Mouse (Mus musculus): ENCODE results near the gene Hoxc4. TPM values are rescaled to one million over a fixed set of nuclear protein-coding genes. Genes with fewer than 3 reads are reported as not detected.

The Hoxc4 gene
- total RNA-seq, 4 experiments from 2014 or later, result not detected

- no peak for DNase-seq (ENCODE audit: low spot score in 2 of 2)
These were observed 6.7 kb upstream of the Hoxc4 start for GRCm38 (mm10) chr15:103011928-103012486.

DNA sequence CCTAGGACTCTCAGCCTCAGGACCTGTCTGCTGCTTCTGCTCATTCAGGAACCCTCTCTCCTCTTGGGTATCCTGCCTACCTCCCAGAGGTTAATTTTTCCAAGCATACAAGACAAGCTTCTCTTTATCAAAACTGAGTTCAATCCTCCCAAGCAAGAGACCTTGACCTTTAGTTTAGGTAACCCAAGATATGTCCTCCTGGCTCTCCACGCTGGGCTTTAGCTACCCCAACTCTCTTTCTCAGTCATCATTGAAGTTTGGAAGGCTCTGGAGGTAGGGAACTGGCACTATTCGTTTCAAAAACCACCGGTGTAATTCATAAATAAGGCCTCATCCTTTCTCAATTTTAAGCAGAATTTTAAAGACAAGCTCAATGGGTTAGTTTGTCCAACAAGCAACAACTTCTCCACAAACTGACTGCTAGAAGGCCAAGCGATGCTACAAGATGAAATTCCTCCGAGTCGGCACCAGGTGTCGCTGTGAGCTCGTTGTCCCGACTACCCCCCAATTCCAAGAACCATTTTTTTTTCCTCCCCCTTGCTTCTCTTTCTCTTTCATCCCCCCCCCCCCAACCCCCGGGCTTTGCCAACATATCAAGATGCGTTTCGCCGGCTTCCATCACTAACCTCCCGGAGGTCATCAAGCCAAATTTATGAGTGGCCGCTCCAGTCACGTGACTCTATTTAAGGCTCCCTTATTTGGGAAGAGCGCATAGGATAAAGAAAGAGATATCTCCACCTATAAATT is 5.3 kb upstream of the Hoxc4 start:
- no peak for DNase-seq (ENCODE audit: low spot score in 2 of 2)

DNA sequence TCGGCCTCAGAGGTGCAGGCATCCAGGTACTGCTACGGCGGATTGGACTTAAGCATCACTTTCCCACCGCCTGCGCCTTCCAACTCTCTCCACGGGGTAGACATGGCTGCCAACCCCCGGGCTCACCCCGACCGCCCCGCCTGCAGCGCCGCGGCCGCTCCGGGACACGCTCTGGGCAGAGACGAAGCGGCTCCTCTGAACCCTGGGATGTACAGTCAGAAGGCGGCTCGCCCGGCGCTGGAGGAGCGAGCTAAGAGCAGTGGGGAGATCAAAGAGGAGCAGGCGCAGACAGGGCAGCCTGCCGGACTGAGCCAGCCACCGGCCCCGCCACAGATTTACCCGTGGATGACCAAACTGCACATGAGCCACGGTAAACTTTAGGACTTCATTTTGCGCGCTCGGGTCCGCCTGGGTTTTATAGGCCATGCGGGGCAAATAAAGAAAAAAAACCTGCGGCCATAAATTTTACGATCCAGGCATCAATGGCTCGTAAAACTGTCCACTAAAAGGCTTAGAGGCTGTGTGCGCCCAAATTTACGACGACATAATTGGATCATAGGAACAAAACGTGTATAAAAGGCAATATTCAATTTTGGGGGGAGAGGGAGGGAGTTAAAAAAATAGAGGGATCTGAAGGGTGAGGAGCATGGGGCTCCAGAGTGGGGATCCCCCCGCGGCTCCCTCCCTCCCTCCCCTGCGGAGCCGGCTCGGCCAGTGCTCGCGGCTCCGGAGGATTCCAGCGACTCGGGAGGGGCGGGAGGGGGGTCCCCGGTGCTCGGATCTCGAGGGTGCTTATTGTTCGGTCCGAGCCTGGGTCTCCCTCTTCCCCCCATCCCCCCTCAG is 4.3 kb upstream of the Hoxc4 start:
- DNase-seq (ENCODE audit: low spot score in 2 of 2), result no peak

GRCm38 (mm10) chr15:103015009-103015399 is 3.7 kb upstream of the Hoxc4 start:
- DNase-seq (ENCODE audit: low spot score in 2 of 2), result no peak

DNA sequence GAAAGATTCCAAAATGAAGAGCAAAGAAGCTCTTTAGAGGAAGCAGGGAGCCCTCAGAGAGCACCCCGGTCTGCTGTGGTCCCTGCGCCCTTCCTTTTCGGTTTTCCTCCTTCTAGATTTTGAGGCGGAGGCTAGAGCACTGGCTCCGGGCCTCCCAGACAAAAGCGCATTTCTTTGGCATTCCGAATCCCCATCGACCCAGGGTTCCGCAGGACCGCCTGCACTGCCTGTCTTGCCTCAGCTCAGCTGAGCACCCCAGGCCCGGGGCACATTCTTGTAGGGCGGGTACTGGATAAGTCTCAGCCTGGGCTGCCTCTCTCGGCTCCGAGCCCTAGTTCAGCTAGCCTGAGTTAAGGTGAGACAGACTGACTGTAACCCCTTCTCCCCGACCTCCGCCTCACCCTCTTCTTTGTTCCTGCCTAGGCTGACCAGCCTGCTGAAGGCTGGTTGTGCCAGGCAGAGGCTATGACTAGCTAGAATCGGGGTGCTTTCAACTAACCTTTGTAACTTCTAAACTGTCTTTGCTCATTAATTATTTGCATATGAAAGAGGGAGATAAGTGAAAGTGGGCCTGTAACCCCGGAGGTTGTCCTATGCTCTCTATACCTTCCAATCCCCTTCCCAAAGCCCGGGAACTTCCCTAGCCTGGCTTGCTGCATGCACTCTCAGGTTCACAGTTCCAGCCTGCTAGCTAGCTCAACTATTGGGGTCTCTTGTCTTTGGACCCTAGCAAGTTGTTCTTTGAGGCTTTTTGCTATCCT is 3.1 kb upstream of the Hoxc4 start:
- DNase-seq (ENCODE audit: low spot score in 2 of 2), result no peak

DNA sequence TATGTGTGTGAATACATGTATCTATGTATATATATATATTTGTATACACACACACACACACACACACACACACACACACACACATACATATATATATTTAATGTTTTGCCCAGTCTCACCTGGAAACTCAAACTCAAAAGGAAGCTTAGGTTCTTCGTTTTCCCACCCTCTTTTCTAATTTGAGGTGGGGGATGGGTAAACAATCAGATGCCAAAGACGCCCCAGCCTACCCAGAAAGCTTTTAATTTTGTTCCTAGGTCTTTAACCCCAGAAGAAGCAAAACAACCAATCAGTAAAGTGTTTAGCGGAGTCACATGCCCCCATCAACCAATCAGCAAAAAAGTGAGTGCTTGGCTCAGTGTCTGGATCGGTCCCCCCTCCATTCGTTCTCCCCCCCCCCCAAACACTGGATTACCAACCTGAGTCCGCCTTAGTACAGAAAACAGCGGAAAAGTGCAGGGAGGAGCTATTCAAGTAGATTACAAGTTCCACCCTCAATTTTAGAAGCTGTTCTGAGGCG is 2.2 kb downstream of the Hoxc4 start:
- no peak for DNase-seq (ENCODE audit: low spot score in 2 of 2)

DNA sequence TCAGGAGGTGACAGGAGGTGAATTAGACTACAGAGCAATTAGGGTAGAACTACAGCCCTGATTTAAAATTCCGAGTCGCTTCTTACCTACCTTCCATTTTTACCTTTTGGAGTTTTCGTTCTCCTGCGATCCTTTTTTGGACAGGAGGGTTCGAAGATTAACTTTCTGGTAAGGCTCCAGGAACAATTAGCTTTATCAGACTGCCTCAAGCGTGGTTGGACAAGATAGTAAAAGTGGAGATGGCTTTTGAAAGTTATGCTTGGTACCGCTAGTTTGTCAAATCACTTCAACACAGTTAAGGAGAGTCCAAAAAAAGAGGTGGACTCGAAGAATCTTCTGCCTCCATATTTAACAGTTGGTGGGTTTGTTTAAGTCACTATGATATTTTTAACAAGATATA is 2.8 kb downstream of the Hoxc4 start:
- DNase-seq (ENCODE audit: low spot score in 2 of 2), result no peak

GRCm38 (mm10) chr15:103024131-103024530 is 5.4 kb downstream of the Hoxc4 start:
- DNase-seq (ENCODE audit: low spot score in 2 of 2), result no peak

DNA sequence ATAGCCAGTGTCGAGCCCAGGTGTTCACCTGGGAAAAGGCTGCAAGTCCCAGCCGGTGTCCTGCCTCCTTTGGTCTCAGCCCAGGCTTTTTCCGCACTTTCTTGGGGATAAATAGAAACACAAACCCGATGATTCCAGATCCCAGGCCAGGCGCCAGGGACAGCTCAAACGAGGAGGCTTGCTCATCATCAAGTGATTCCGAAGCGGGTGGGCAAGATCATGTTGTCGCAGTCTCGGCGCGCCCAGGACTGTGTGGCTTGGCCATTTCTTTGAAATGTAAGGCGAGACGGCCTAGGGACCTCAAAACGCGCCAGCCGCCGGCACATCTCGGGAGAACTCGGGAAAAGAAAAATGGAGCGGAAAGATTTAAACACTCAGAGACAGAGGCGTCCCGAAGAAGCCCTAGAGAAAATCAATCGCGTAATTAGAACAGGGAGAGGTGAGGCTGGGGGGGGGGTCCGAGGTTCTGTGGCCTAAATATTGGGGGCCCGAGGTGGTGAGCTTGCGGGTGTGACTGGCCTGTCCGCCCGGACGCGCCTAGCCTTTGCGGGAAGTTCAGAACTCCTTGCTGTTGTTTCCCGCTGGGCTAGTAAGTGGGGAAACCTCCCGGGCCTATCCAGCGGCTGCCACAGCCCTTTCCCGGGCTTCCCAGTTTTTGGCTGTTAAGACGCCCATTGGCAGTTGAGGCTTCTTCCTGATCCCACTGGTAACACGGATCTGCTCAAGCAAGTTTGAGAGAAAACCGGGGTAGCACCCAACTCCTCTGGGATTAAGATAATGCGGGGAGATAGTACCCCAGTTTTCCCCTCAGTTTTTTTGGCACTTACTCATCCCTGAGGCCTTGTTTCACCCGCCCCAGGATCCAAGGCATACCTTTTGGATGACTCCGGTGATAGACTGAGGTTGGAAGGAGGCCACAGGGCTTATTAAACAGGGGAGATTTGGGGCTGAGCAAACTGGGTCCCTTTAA is 8.8 kb downstream of the Hoxc4 start:
- no peak for DNase-seq (ENCODE audit: low spot score in 2 of 2)

DNA sequence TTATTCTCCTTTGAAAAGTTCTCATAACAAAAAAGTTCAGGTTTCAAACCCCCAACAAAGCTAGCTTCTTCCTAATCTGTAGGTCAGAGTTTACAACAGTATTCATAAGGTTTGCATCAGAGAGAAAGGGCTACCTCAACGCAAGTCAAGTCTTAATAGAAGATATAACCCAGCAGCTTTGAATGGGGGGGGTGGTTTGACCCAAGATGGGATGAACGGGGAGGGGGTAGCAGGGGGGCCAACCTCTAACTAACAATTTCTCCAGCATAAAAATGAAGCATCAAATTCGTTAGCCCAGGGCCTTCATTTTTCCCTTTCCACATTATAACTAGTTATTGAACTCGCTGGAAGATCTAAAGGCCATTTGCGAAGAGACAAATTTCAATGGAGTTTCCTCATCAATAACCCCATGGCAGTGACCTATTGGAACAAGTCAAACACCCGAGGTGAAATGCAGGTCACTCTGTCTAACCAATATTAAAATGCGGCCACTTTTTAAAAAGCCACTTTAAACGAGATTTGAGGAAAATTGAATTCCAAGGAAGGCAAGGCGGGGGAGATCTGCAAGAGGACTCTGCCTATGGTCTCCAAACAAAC is 10.3 kb downstream of the Hoxc4 start:
- no peak for DNase-seq (ENCODE audit: low spot score in 2 of 2)

- DNase-seq (ENCODE audit: low spot score in 2 of 2), result no peak
These were observed 11.4 kb downstream of the Hoxc4 start for GRCm38 (mm10) chr15:103030142-103030541.

DNA sequence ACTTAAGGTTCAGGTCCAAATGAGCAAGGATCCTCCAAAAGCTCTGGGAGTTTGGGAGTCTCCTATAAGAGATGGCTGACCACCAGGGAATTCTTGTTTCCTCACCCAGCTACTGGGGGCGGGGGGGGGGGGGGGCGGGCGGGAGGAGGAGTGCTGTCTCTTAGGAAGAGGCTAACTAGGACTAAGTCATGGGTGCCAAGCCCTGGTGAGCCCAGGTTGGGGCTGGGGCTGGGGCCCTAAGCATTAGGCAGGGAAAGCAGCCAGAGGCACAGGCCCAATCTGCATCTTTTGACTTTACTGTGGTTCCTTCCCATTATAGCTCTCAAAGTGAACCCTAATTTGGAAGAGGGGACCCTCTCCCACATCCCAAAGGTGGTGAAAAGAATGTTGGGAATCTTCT is 13.4 kb downstream of the Hoxc4 start:
- DNase-seq (ENCODE audit: low spot score in 2 of 2), result no peak

GRCm38 (mm10) chr15:103032646-103033575 is 14.2 kb downstream of the Hoxc4 start:
- DNase-seq (ENCODE audit: low spot score in 2 of 2), result no peak

DNA sequence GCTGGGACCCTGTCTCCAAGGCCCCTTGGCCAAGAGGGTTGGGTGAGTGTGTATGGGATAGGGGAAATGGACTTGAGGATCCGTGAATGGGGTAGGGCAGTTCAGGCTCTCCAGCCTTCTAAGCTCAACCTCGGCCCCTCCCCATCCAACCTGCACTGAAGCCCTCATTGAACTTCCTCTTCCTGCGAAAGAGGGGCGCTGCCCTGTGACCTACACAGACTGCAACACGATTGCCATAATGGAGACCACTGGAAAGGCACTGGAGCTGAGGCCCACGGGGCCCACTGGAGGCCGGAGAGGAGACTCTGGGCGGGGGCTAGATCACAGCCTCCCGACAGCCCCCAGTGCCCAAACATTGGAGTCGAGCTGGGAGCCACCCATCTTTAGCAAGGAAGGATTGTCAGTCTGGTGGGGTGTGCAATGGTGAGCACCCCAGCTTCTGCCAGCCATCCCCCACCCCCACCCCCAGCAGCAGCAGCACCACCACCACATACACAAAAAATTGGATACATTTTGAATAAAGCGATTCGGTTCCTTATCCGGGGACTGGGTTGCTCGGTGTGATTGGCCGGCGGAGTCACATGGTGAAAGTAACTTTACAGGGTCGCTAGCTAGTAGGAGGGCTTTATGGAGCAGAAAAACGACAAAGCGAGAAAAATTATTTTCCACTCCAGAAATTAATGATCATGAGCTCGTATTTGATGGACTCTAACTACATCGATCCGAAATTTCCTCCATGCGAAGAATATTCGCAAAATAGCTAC is 15.5 kb downstream of the Hoxc4 start:
- no peak for DNase-seq (ENCODE audit: low spot score in 2 of 2)

DNA sequence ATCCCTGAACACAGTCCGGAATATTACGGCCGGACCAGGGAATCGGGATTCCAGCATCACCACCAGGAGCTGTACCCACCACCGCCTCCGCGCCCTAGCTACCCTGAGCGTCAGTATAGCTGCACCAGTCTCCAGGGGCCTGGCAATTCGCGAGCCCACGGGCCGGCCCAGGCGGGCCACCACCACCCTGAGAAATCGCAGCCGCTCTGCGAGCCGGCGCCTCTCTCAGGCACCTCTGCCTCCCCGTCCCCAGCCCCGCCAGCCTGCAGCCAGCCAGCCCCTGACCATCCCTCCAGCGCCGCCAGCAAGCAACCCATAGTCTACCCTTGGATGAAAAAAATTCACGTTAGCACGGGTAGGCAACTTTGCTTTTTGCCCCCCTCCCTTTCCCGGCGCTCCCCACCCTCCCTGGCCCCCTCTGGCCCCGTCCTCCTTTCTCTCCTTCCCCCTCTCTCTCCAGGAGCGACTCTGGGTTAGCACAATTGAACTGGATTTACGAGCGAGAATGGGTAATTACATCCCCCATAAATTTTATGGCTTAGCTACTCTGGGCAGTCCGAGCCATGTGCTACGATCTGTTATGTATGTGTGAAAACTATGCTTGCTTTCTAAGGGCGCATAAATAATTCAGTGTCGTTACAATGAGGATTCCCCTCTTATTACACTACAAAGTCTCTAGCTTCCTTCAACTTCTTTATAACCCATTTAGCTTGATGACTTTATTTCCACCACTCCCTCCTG is 16.2 kb downstream of the Hoxc4 start:
- no peak for DNase-seq (ENCODE audit: low spot score in 2 of 2)

DNA sequence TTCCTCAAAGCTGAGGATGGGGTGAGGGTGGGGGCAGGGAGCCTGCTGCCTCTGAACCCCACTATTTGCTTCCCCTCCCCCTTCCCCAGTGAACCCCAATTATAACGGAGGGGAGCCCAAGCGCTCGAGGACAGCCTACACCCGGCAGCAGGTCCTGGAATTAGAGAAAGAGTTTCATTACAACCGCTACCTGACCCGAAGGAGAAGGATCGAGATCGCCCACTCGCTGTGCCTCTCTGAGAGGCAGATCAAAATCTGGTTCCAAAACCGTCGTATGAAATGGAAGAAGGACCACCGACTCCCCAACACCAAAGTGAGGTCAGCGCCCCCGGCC is 16.8 kb downstream of the Hoxc4 start:
- no peak for DNase-seq (ENCODE audit: low spot score in 2 of 2)

DNA sequence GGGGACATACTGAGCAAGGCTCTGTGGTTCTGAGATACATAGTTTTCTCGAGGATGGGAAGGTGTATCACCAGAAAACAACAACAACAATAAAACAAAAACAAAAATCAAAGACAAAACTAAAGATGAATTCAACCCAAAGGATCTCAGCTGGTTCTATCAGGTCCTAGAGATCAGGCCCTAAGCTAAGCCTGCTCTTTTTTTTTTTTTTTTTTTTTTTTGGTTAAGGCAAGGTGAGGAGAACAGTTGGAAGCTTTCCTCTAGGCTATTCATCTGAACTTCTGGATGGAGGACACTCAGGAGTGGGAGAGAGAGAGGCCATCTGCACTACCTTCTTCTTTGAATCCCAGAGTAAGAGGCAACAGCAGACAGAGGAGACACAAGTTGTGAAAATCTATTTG is 18.8 kb downstream of the Hoxc4 start:
- no peak for DNase-seq (ENCODE audit: low spot score in 2 of 2)

Data from left cerebral cortex, adult 8-10 months (tissue).